Mouse (Mus musculus) macrophage (primary cell): ENCODE results near the gene Sec24b. TPM values are rescaled to one million over a fixed set of nuclear protein-coding genes. Genes with fewer than 3 reads are reported as not detected.

ENCODE experiments used
- H3K27ac ChIP-seq: fragments of 350-480 bp; formaldehyde crosslinking; 2 replicates; pipeline ENCODE4 v1.9.0; 2021
- H3K36me3 ChIP-seq: fragments of 350-480 bp; formaldehyde crosslinking; 2 replicates; pipeline ENCODE4 v1.9.0; 2021; ENCODE audit errors: inconsistent target
- H3K4me3 ChIP-seq: fragments of 350-480 bp; formaldehyde crosslinking; 2 replicates; pipeline ENCODE4 v1.9.0; 2021; ENCODE audit errors: inconsistent target
- H3K79me2 ChIP-seq: fragments of 350-480 bp; formaldehyde crosslinking; 2 replicates; pipeline ENCODE4 v1.9.0; 2021; ENCODE audit errors: inconsistent target
- WGBS: methylation state at CpG from one replicate; pipeline ENCODE4 v1.1.7; 2026; ENCODE audit warnings: inconsistent platforms; ENCODE audit not compliant: missing documents; 5-methylcytosine and 5-hydroxymethylcytosine counted together
- polyA plus RNA-seq: library from polyadenylated mRNA; stranded (reverse); fragments of 250-400 nt; gene quantifications from 3 replicates; pipeline ENCODE4 v1.2.4, GENCODE M21; 2018; ENCODE audit warnings: inconsistent platforms
- total RNA-seq, 78 experiments: library from RNA; depleted of rRNA; stranded (reverse); fragments of 250-400 nt; gene quantifications; 1 replicate in 9 of 78; 2 replicates in 24 of 78; 3 replicates in 43 of 78; 4 replicates in 2 of 78; pipeline ENCODE4 v1.2.4; 2018; ENCODE audit warnings: inconsistent platforms in 56 of 78

Sec24b gene
- total RNA-seq (2018; cell fraction: chromatin; rRNA removed) = 100 to 1,000 TPM in 25 of 26 experiments, 10 to 100 TPM in 1; 93.9 to 394 (median 122) TPM
- total RNA-seq (2018; cell fraction: cytosol; rRNA removed) = 10 to 100 TPM; 40.7 to 96.8 (median 56.7) TPM
- 100 to 1,000 TPM in 9 of 26 experiments, 10 to 100 TPM in 17; 64.9 to 380 (median 90.8) TPM for total RNA-seq (2018; cell fraction: nucleus; rRNA removed)
- 44.0 to 66.4 TPM (median 44.6 TPM) in 3 replicates for polyA plus RNA-seq

GRCm38 (mm10) chr3:130061281-130061680, at the start of gene Sec24b:
TSS of gene Sec24b (minus strand) at chr3:130061553.
- no peaks in the 10 kb centered on the region for H3K36me3 ChIP-seq
- peak within 1 kb of the TSS; percentile 54 for H3K27ac ChIP-seq
- peak within 1 kb of the TSS; percentile 50 for H3K4me3 ChIP-seq
- peaks cover 43% of the 10 kb centered on the region for H3K79me2 ChIP-seq
- 16% methylated on average over 12 of the region's 12 CpGs for WGBS

DNA sequence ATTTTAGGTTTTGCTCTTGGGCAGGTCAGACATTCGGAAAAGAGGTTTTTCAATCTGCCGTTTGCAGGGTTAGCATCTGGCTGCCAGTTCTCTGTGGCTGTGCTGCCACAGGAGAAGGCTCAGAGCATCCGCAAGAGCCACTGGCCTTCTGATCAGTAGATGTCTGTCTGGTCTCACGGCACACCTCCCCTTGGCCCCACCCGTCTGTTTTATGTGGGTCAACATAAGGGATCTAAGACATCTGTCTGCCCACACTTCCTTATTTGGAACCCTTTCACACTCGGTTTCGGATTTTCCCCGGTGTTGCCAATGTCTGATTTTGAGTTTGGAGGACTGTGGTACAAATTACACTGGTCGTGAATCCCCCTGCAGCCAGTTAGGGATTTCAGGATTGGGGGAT, 43.1 kb upstream of the Sec24b start:
- Histone ChIP-seq H3K36me3 (no peaks in the 10 kb centered on the region), H3K4me3 (no peak overlapping the region), H3K79me2 (no peaks in the 10 kb centered on the region), H3K27ac (no peak overlapping the region)
- WGBS = 59% methylated on average over 7 of the region's 9 CpGs

- Histone ChIP-seq H3K79me2 (no peaks in the 10 kb centered on the region), H3K4me3 (no peak overlapping the region), H3K27ac (no peak overlapping the region), H3K36me3 (no peaks in the 10 kb centered on the region)
- WGBS = 73% methylated on average over 8 of the region's 8 CpGs
Observed at GRCm38 (mm10) chr3:130103486-130103885, 42.1 kb upstream of the Sec24b start.

DNA sequence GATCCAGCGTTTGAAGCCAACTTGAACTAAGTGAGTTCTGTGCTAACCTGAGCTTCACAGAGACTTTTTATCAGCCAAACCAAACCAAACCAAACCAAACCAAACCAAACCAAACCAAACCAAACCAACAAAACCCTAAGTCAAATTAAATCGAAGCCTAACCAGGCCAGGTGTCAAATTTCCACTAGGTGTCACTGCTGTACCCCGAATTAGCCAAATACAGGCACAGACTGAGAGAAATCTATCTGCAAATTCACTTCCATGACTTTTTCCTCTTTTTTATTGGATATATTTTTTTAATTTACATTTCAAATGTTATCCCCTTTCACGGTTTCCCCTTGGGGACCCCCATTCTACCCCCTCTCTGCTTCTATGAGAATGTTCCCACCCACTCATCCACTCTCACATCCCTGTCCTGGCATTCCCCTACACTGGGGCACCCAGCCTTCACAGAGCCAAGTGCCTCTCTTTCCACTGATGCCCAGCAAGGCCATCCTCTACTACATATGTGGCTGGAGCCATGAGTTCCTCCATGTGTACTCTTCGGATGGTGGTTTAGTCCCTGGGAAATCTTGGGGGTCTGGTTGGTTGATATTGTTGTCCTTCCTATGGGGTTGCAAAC, 33.9 kb upstream of the Sec24b start:
- Histone ChIP-seq H3K79me2 (no peaks in the 10 kb centered on the region), H3K4me3 (no peak overlapping the region), H3K27ac (no peak overlapping the region), H3K36me3 (no peaks in the 10 kb centered on the region)
- 33% methylated on average over 5 of the region's 5 CpGs for WGBS

DNA sequence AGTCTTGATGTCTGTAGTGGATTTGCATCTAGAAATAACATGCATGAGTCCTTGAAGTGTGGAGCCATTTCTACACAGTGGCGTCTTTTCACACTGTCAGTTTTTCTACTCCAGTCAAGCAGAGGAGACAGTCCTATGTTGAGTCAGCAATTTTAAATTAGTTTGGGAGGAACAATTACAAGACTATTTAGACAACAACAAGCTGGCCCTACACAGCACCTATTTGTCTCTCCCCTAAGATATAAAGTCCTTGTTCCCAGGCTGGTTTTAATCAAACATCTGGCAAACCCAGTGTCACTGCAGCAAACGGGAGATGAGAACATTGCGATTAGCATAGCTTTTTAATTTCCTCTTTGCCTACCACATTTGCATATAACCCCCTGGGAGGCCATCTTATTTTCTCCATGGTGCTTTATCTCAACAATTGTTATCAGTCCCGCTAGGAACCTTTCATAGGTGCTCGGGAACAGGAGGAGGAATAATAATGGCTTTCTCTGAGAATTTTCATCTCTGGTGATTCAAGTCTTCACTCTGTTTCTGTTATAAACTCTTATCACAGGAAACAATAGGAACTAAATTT, 32.9 kb upstream of the Sec24b start:
- no peaks in the 10 kb centered on the region for H3K79me2 ChIP-seq
- H3K36me3 ChIP-seq = no peaks in the 10 kb centered on the region
- WGBS = 92% methylated on average over 5 of the region's 5 CpGs
- no peak overlapping the region for H3K4me3 ChIP-seq
- H3K27ac ChIP-seq = no peak overlapping the region

DNA sequence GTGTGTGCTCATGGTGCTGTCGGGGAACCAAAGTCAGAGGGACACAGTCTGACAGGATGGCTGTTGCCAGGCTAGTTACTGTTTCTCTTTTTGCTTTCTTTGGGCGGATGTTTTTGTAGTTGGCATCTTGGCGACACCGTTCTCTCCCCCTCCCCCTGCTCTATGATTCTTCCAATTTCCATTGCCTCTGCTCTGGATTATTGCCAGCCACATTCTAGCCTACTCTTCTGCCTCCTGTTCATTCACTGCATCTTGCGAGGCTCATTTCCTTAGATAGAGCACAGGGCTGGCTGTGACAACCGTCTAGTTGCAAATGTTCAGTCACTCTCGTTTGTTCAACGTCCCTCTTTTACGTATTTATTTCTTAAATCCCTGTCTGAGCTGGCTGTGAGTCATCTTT, 29.1 kb upstream of the Sec24b start:
- 86% methylated on average over 9 of the region's 9 CpGs for WGBS
- H3K36me3 ChIP-seq = no peaks in the 10 kb centered on the region
- no peaks in the 10 kb centered on the region for H3K79me2 ChIP-seq
- H3K27ac ChIP-seq = no peak overlapping the region
- no peak overlapping the region for H3K4me3 ChIP-seq

GRCm38 (mm10) chr3:130088654-130089053, 27.3 kb upstream of the Sec24b start:
- 88% methylated on average over 9 of the region's 9 CpGs for WGBS
- Histone ChIP-seq H3K4me3 (no peak overlapping the region), H3K79me2 (no peaks in the 10 kb centered on the region), H3K27ac (no peak overlapping the region), H3K36me3 (no peaks in the 10 kb centered on the region)

- Histone ChIP-seq H3K27ac (no peak overlapping the region), H3K36me3 (no peaks in the 10 kb centered on the region), H3K79me2 (no peaks in the 10 kb centered on the region), H3K4me3 (no peak overlapping the region)
- 88% methylated on average over 9 of the region's 9 CpGs for WGBS
Observed at GRCm38 (mm10) chr3:130087466-130087865, 26.1 kb upstream of the Sec24b start.

- H3K4me3 ChIP-seq = no peak overlapping the region
- WGBS = 74% methylated on average over 13 of the region's 13 CpGs
- no peaks in the 10 kb centered on the region for H3K79me2 ChIP-seq
- no peak overlapping the region for H3K27ac ChIP-seq
- no peaks in the 10 kb centered on the region for H3K36me3 ChIP-seq
Observed at GRCm38 (mm10) chr3:130086372-130087080, 25.2 kb upstream of the Sec24b start.

DNA sequence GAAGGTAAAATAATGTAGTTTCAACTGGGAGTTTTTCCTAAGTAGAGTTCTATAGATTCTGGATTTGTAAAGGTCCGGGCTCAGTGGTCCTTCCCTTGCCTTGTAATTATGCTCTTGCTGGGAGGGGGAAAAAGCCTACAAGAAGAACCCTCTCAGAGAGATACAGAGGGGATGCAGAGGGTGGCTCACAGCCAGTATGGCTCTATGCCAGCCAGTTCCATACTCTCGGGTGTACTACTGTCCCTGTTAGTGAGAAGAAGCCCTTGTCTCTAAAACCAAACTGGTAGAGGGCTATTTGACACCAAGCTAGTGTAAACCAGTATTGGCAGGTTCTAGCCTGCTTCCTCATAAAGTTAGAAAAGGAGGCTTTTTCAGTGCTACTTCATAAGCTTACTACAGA, 22.0 kb upstream of the Sec24b start:
- Histone ChIP-seq H3K79me2 (no peaks in the 10 kb centered on the region), H3K4me3 (no peak overlapping the region), H3K36me3 (no peaks in the 10 kb centered on the region), H3K27ac (no peak overlapping the region)
- WGBS = 59% methylated on average over 2 of the region's 2 CpGs

DNA sequence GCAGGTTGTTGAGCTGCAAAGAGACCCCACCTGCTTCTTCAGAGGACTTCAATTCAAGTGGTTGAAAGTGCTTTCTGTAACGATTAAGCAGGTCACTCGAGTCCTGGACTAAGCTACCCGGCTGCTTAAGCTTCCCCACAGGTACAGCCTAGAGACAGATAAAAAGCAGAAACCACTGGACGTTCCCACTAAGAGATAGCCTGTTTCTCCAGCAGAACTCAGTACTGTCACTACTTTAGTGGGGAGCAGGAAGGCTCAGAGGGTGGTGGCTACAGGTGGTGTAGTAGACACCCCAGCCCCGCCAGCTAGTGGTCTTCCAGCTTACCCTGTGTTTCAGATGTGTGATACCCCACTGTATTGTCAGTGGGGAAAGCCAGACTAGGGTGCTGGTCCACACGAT, 19.3 kb upstream of the Sec24b start:
- WGBS = 80% methylated on average over 6 of the region's 6 CpGs
- Histone ChIP-seq H3K27ac (no peak overlapping the region), H3K79me2 (no peaks in the 10 kb centered on the region)

DNA sequence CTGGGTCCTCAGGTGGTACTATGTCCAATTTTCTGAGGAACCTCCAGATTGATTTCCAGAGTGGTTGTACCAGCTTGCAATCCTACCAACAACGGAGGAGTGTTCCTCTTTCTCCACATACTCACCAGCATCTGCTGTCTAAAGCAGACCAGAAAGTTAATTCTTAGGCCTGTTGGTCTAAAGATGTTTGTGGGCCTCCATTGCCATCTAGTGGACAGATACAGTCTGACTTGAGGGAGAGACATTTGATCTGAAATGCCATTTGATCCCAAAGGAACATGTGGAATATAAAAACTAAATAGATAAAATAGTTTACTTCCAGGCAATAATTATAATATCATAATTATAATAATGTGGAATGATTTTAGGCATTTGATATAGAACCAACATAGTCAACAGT, 18.4 kb upstream of the Sec24b start:
- WGBS = 0% methylated on average over 1 of the region's 1 CpGs
- Histone ChIP-seq H3K4me3 (no peak overlapping the region), H3K79me2 (no peaks in the 10 kb centered on the region), H3K27ac (no peak overlapping the region), H3K36me3 (no peaks in the 10 kb centered on the region)

More for the DNA sequence above, 19.3 kb upstream of the Sec24b start:
- Histone ChIP-seq H3K4me3 (no peak overlapping the region), H3K36me3 (no peaks in the 10 kb centered on the region)

DNA sequence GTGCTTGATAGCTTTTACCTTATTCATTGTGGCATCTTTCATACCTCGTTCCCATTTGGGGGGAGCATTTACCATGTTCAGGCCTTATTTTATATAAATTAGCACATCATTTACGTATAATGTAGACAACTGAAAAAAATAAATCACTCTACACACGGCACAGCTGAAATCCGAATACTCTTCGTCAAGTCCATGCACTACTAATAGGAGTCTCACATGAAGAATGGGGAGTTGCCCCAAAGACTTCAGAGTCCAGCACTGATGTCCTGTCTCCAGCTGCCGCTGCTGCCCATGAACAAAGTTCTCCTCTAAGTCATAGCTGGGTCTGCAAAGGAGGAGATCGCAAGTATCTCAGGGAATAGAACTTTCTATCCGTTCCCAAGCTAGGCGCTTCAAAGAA, 15.9 kb upstream of the Sec24b start:
- Histone ChIP-seq H3K4me3 (no peak overlapping the region), H3K27ac (no peak overlapping the region), H3K79me2 (no peaks in the 10 kb centered on the region), H3K36me3 (no peaks in the 10 kb centered on the region)
- WGBS = 98% methylated on average over 9 of the region's 9 CpGs

GRCm38 (mm10) chr3:130075746-130076145, 14.4 kb upstream of the Sec24b start:
- no peak overlapping the region for H3K4me3 ChIP-seq
- WGBS = 57% methylated on average over 1 of the region's 1 CpGs
- no peak overlapping the region for H3K27ac ChIP-seq
- H3K36me3 ChIP-seq = no peaks in the 10 kb centered on the region
- H3K79me2 ChIP-seq = no peaks in the 10 kb centered on the region

- 3% methylated on average over 10 of the region's 10 CpGs for WGBS
- H3K4me3 ChIP-seq = peak overlapping the region; percentile 11; the same call in 1 of the 2 replicates
- H3K27ac ChIP-seq = no peak overlapping the region
Observed at GRCm38 (mm10) chr3:130073085-130073484, 11.7 kb upstream of the Sec24b start.

More at GRCm38 (mm10) chr3:130073085-130073484, 11.7 kb upstream of the Sec24b start:
- H3K36me3 ChIP-seq = no peaks in the 10 kb centered on the region
- H3K79me2 ChIP-seq = no peaks in the 10 kb centered on the region
